Mouse (Mus musculus) lung, postnatal 0 days (tissue): ENCODE measurements around the gene Rps3a1.

ENCODE experiments used
- CTCF ChIP-seq: IDR thresholded peaks from 2 replicates; pipeline ENCODE4 v1.5.1; 2016; ENCODE audit warnings: antibody characterized with exemption, mild to moderate bottlenecking
- EP300 ChIP-seq: IDR thresholded peaks from 2 replicates; pipeline ENCODE4 v1.6.1; 2016; ENCODE audit warnings: antibody characterized with exemption, mild to moderate bottlenecking, control low read depth

- TF ChIP-seq CTCF (no peak), EP300 (no peak)
Measured at GRCm38 (mm10) chr3:86112766-86113165, 29.7 kb downstream of the Rps3a1 start.
